Mouse (Mus musculus) CH12.LX (cell line): ENCODE measurements at regions not wholly inside any gene's neighbourhood (a gene's known extent, or its start where the extent isn't known, plus 50 kb on each side); places are given as distances from the start of the nearest gene placed in this dataset.

ENCODE experiments used
- DNase-seq: peaks from one replicate; pipeline ENCODE4 v3.0.0-alpha.2; 2013; ENCODE audit errors: extremely low read depth
- H3K27ac ChIP-seq: 2 replicates; pipeline ENCODE4 v1.5.1; 2012; ENCODE audit warnings: low read depth, mild to moderate bottlenecking, control low read depth, moderate library complexity; ENCODE audit not compliant: insufficient read depth
- H3K27me3 ChIP-seq: replicated peaks from 2 replicates; pipeline ENCODE3; 2012; ENCODE audit warnings: inconsistent platforms
- H3K36me3 ChIP-seq, 2 experiments: replicated peaks in 1 of 2; 2 replicates each; pipeline versions ENCODE3 to v1.6.1; 2012; ENCODE audit warnings: inconsistent platforms in 1 of 2, low read length in 1 of 2, mild to moderate bottlenecking in 1 of 2, mixed read lengths in 1 of 2, moderate library complexity in 1 of 2; ENCODE audit not compliant: control insufficient read depth in 1 of 2, insufficient read depth in 1 of 2
- H3K4me1 ChIP-seq, 2 experiments: 2 replicates each; pipeline ENCODE4 v1.6.1; 2012; ENCODE audit warnings: inconsistent platforms in 1 of 2, moderate library complexity in 1 of 2; ENCODE audit not compliant: insufficient read depth in 2 of 2, control insufficient read depth in 1 of 2
- H3K4me2 ChIP-seq: 2 replicates; pipeline ENCODE4 v1.6.1; 2012; ENCODE audit warnings: low read depth, mild to moderate bottlenecking, control low read depth; ENCODE audit not compliant: poor library complexity, insufficient read depth, severe bottlenecking
- H3K4me3 ChIP-seq, 3 experiments: fragments of 150-350 bp in 1 of 3; sonication (generic) in 1 of 3; replicated peaks in 1 of 3; 2 replicates each; pipeline versions ENCODE3 to v1.5.1; 2011 to 2012; ENCODE audit warnings: low read depth in 2 of 3, low read length in 2 of 3, mild to moderate bottlenecking in 2 of 3, moderate library complexity in 2 of 3, control low read depth in 1 of 3, improper control_type of control experiment in 1 of 3, inconsistent platforms in 1 of 3, mixed read lengths in 1 of 3; ENCODE audit not compliant: poor library complexity in 1 of 3
- H3K79me2 ChIP-seq: replicated peaks from 2 replicates; pipeline ENCODE4 v1.6.1; 2012; ENCODE audit warnings: mild to moderate bottlenecking, moderate library complexity; ENCODE audit not compliant: control insufficient read depth, poor library complexity, insufficient read depth, severe bottlenecking; ENCODE audit errors: extremely low read depth
- H3K9ac ChIP-seq: 2 replicates; pipeline ENCODE4 v1.6.1; 2012; ENCODE audit warnings: low read depth, mild to moderate bottlenecking, control low read depth, moderate library complexity; ENCODE audit not compliant: insufficient read depth
- H3K9me3 ChIP-seq: replicated peaks from 2 replicates; pipeline ENCODE3; 2012; ENCODE audit warnings: low read length, inconsistent platforms, mixed read lengths
- CHD2 ChIP-seq: IDR thresholded peaks from 2 replicates; pipeline ENCODE4 v1.6.1; 2011; ENCODE audit warnings: low read length, improper control_type of control experiment
- IRF4 ChIP-seq: IDR thresholded peaks from 2 replicates; pipeline ENCODE4 v1.6.1; 2014; ENCODE audit warnings: low read depth, mild to moderate bottlenecking, inconsistent platforms, low read length, improper control_type of control experiment
- JUN ChIP-seq: IDR thresholded peaks from 2 replicates; pipeline ENCODE4 v1.6.1; 2011; ENCODE audit warnings: low read depth, mild to moderate bottlenecking, low read length, improper control_type of control experiment, moderate library complexity; ENCODE audit not compliant: insufficient read depth
- MAFK ChIP-seq: IDR thresholded peaks from 2 replicates; pipeline ENCODE4 v1.6.1; 2011; ENCODE audit warnings: low read length, improper control_type of control experiment; ENCODE audit not compliant: insufficient replicate concordance
- MAZ ChIP-seq: IDR thresholded peaks from 2 replicates; pipeline ENCODE4 v1.6.1; 2012; ENCODE audit warnings: low read depth, mild to moderate bottlenecking, inconsistent platforms, low read length, improper control_type of control experiment, moderate library complexity
- MYC ChIP-seq: IDR thresholded peaks from 2 replicates; pipeline ENCODE4 v1.6.1; 2011; ENCODE audit warnings: low read depth, mild to moderate bottlenecking, improper control_type of control experiment, low read length
- NELFE ChIP-seq: IDR thresholded peaks from 2 replicates; pipeline ENCODE4 v1.6.1; 2011; ENCODE audit warnings: low read depth, low read length, improper control_type of control experiment
- PAX5 ChIP-seq: IDR thresholded peaks from 2 replicates; pipeline ENCODE4 v1.6.1; 2012; ENCODE audit warnings: low read length, inconsistent platforms, mixed read lengths
- POLR2A ChIP-seq: IDR thresholded peaks from 2 replicates; pipeline ENCODE4 v1.6.1; 2011; ENCODE audit warnings: low read depth, mild to moderate bottlenecking, improper control_type of control experiment, low read length
- POLR2AphosphoS2 ChIP-seq: IDR thresholded peaks from 2 replicates; pipeline ENCODE4 v1.6.1; 2011; ENCODE audit warnings: low read depth, low read length, improper control_type of control experiment
- RAD21 ChIP-seq: IDR thresholded peaks from 2 replicates; pipeline ENCODE4 v1.6.1; 2011; ENCODE audit warnings: low read depth, mild to moderate bottlenecking, low read length, improper control_type of control experiment, moderate library complexity
- SIN3A ChIP-seq: IDR thresholded peaks from 2 replicates; pipeline ENCODE4 v1.6.1; 2012; ENCODE audit warnings: low read length, improper control_type of control experiment, inconsistent platforms
- TBP ChIP-seq: conservative IDR thresholded peaks from 2 replicates; pipeline ENCODE4 v1.6.1; 2011; ENCODE audit warnings: low read depth, low read length, improper control_type of control experiment
- UBTF ChIP-seq: IDR thresholded peaks from 2 replicates; pipeline ENCODE4 v1.6.1; 2012; ENCODE audit warnings: low read depth, mild to moderate bottlenecking, inconsistent platforms, low read length, improper control_type of control experiment, moderate library complexity
- USF1 ChIP-seq: IDR thresholded peaks from 2 replicates; pipeline ENCODE4 v1.6.1; 2014; ENCODE audit warnings: low read depth, mild to moderate bottlenecking, inconsistent platforms, low read length, improper control_type of control experiment
- USF2 ChIP-seq: conservative IDR thresholded peaks from 2 replicates; pipeline ENCODE4 v1.6.1; 2011; ENCODE audit warnings: low read depth, low read length, improper control_type of control experiment
- ZKSCAN1 ChIP-seq: IDR thresholded peaks from 2 replicates; pipeline ENCODE4 v1.6.1; 2012; ENCODE audit warnings: low read depth, inconsistent platforms, low read length, improper control_type of control experiment, borderline replicate concordance
- ZNF384 ChIP-seq: IDR thresholded peaks from 2 replicates; pipeline ENCODE4 v1.6.1; 2012; ENCODE audit warnings: low read depth, low read length, improper control_type of control experiment, inconsistent platforms
- dilution Hi-C: fragments of 300-500 bp; cut with MboI; formaldehyde crosslinking; loops from 2 replicates; pipeline ENCODE4 v1.14.3; 2020; ENCODE audit warnings: low sequenced_read_pairs; ENCODE audit not compliant: extremely low pct_unique_long_range_greater_than_20kb, extremely low pct_ligation_motif_present
- in situ Hi-C: fragments of 300-500 bp; cut with MboI; formaldehyde crosslinking; loops from 3 replicates; pipeline ENCODE4 v1.14.3; 2019; ENCODE audit warnings: low sequenced_read_pairs, low pct_ligation_motif_present, low pct_unique_long_range_greater_than_20kb, mixed read lengths

- Histone ChIP-seq H3K27me3 (no peaks in the 10 kb centered on the region), H3K36me3 (no peaks in the 10 kb centered on the region), H3K9ac (no peak overlapping the region), H3K4me2 (no peak overlapping the region), H3K79me2 (no peaks in the 10 kb centered on the region), H3K4me3 (no peak overlapping the region), H3K4me1 (peaks cover 7 to 9% of the 10 kb centered on the region in 2 experiments; a peak in 3 of 4 replicates), H3K9me3 (no peaks in the 10 kb centered on the region), H3K27ac (no peak overlapping the region)
- in situ Hi-C loops (no loop called here), dilution Hi-C loops (no loop called here)
- TF ChIP-seq RAD21: no peak
- TF ChIP-seq UBTF: no peak
- no peak for TF ChIP-seq POLR2A
- no peak for TF ChIP-seq JUN
- no peak for TF ChIP-seq USF1
- no peak for TF ChIP-seq MYC
- TF ChIP-seq ZNF384: no peak
- TF ChIP-seq CHD2: no peak
- no peak for TF ChIP-seq IRF4
- no peak for TF ChIP-seq NELFE
- TF ChIP-seq SIN3A: no peak
- TF ChIP-seq POLR2AphosphoS2: no peak
- TF ChIP-seq PAX5: no peak
- TF ChIP-seq ZKSCAN1: no peak
- TF ChIP-seq MAZ: no peak
- DNase-seq: no peak
Observed at GRCm38 (mm10) chr9:120679822-120680426, 108.7 kb downstream of the Rpl14 start.

- no peaks in the 10 kb centered on the region for H3K79me2 ChIP-seq
- DNase-seq: no peak
- H3K27me3 ChIP-seq: no peaks in the 10 kb centered on the region
- dilution Hi-C loops: no loop called here
- no peak overlapping the region for H3K4me2 ChIP-seq
- no peak overlapping the region for H3K9ac ChIP-seq
- in situ Hi-C loops: no loop called here
- H3K4me1 ChIP-seq: peaks cover 0 to 5% of the 10 kb centered on the region in 2 experiments; a peak in 1 of 4 replicates
- no peak for TF ChIP-seq USF2
- no peak for TF ChIP-seq TBP
- no peak for TF ChIP-seq UBTF
- TF ChIP-seq MAFK: no peak
- TF ChIP-seq JUN: no peak
- no peak for TF ChIP-seq USF1
- H3K4me3 ChIP-seq: no peak overlapping the region
- no peaks in the 10 kb centered on the region for H3K36me3 ChIP-seq
- no peak overlapping the region for H3K27ac ChIP-seq
- H3K9me3 ChIP-seq: no peaks in the 10 kb centered on the region
Observed at GRCm38 (mm10) chr9:120681404-120681803, 110.2 kb downstream of the Rpl14 start.
